Mouse (Mus musculus) neural tube, embryonic 13.5 days (tissue): ENCODE data around the gene Smarca1. TPM values are rescaled to one million over a fixed set of nuclear protein-coding genes. Genes with fewer than 3 reads are reported as not detected.

Source experiments
- ATAC-seq: fragments of 200-750 bp; cut with Nextera tagmentation; 2 replicates; pipeline ENCODE4 v1.8.0; 2017; ENCODE audit warnings: low read depth, mild to moderate bottlenecking, moderate TSS enrichment, moderate library complexity
- H3K27ac ChIP-seq: fragments of 300-500 bp; sonication (generic); replicated peaks from 2 replicates; pipeline ENCODE4 v1.5.1; 2015; ENCODE audit warnings: moderate library complexity, mild to moderate bottlenecking, inconsistent platforms
- H3K27me3 ChIP-seq: fragments of 300-500 bp; sonication (generic); 2 replicates; pipeline ENCODE4 v1.6.1; 2015; ENCODE audit warnings: mild to moderate bottlenecking, inconsistent platforms
- H3K36me3 ChIP-seq: fragments of 300-500 bp; sonication (generic); 2 replicates; pipeline ENCODE4 v1.6.1; 2015; ENCODE audit warnings: mild to moderate bottlenecking, inconsistent platforms
- H3K4me1 ChIP-seq: fragments of 300-500 bp; sonication (generic); replicated peaks from 2 replicates; pipeline ENCODE4 v1.6.1; 2015; ENCODE audit warnings: inconsistent platforms
- H3K4me2 ChIP-seq: fragments of 300-500 bp; sonication (generic); 2 replicates; pipeline ENCODE4 v1.6.1; 2015; ENCODE audit warnings: inconsistent platforms, mild to moderate bottlenecking, moderate library complexity
- H3K4me3 ChIP-seq: fragments of 300-500 bp; sonication (generic); 2 replicates; pipeline ENCODE4 v1.5.1; 2015; ENCODE audit warnings: mild to moderate bottlenecking, inconsistent platforms
- H3K9ac ChIP-seq: fragments of 300-500 bp; sonication (generic); 2 replicates; pipeline ENCODE4 v1.6.1; 2015; ENCODE audit warnings: moderate library complexity, mild to moderate bottlenecking, inconsistent platforms
- H3K9me3 ChIP-seq: fragments of 300-500 bp; sonication (generic); 2 replicates; pipeline ENCODE4 v1.6.1; 2016; ENCODE audit warnings: inconsistent platforms
- WGBS: fragments of 180-500 bp; shearing (Covaris S2); methylation state at CpG from one replicate; pipeline ENCODE4 v1.1.7; 2015; 5-methylcytosine and 5-hydroxymethylcytosine counted together
- polyA plus RNA-seq: library from polyadenylated mRNA; unstranded; fragments of >200 nt; fragmentation: Nextera tagmentation; extraction: Ambion mirVana; gene quantifications from 2 replicates; pipeline ENCODE4 v1.2.1, GENCODE M21; 2015

The Smarca1 gene
- 30.3 and 35.4 TPM in 2 replicates for polyA plus RNA-seq

GRCm38 (mm10) chrX:47892431-47893024 lies at the start of gene Smarca1:
Gene Smarca1, minus strand, starts transcription at chrX:47892974.
- ATAC-seq: peak; percentile 83
- no peaks in the 10 kb centered on the region for H3K27me3 ChIP-seq
- 29% methylated on average over 13 of the region's 17 CpGs for whole genome bisulfite sequencing
- peak within 1 kb of the TSS; percentile 83 for H3K9ac ChIP-seq
- H3K9me3 ChIP-seq: no peaks in the 10 kb centered on the region
- no peaks in the 10 kb centered on the region for H3K36me3 ChIP-seq
- H3K4me1 ChIP-seq: no peaks in the 10 kb centered on the region
- peak within 1 kb of the TSS; percentile 61 for H3K4me3 ChIP-seq
- H3K27ac ChIP-seq: peak within 1 kb of the TSS; percentile 86
- H3K4me2 ChIP-seq: peak within 1 kb of the TSS; percentile 58

GRCm38 (mm10) chrX:47937740-47938139 lies 45.0 kb upstream of the Smarca1 start:
- H3K9me3 ChIP-seq: no peaks in the 10 kb centered on the region
- no peaks in the 10 kb centered on the region for H3K27me3 ChIP-seq
- ATAC-seq: no peak; the same call in 1 of the 2 replicates
- H3K36me3 ChIP-seq: peaks cover 12% of the 10 kb centered on the region; the same call in 1 of the 2 replicates
- 39% methylated on average over 2 of the region's 2 CpGs for WGBS
- H3K27ac ChIP-seq: no peak overlapping the region
- H3K4me3 ChIP-seq: no peak overlapping the region
- no peak overlapping the region for H3K9ac ChIP-seq
- H3K4me1 ChIP-seq: no peaks in the 10 kb centered on the region
- no peak overlapping the region for H3K4me2 ChIP-seq

- 70% methylated on average over 5 of the region's 5 CpGs for WGBS
- Histone ChIP-seq H3K27me3 (no peaks in the 10 kb centered on the region), H3K4me3 (no peak overlapping the region)
Measured at GRCm38 (mm10) chrX:47936885-47937284, 44.1 kb upstream of the Smarca1 start.

GRCm38 (mm10) chrX:47934352-47934751 lies 41.6 kb upstream of the Smarca1 start:
- Histone ChIP-seq H3K9ac (no peak overlapping the region), H3K4me1 (no peaks in the 10 kb centered on the region), H3K4me3 (no peak overlapping the region), H3K27me3 (no peaks in the 10 kb centered on the region), H3K9me3 (no peaks in the 10 kb centered on the region), H3K27ac (no peak overlapping the region), H3K36me3 (peaks cover 26% of the 10 kb centered on the region), H3K4me2 (no peak overlapping the region)
- 91% methylated on average over 11 of the region's 11 CpGs for WGBS
- ATAC-seq: no peak

More at GRCm38 (mm10) chrX:47936885-47937284, 44.1 kb upstream of the Smarca1 start:
- Histone ChIP-seq H3K27ac (no peak overlapping the region), H3K9me3 (no peaks in the 10 kb centered on the region), H3K9ac (no peak overlapping the region), H3K4me2 (no peak overlapping the region), H3K4me1 (no peaks in the 10 kb centered on the region), H3K36me3 (peaks cover 15% of the 10 kb centered on the region; the same call in 1 of the 2 replicates)
- no peak for ATAC-seq

- Histone ChIP-seq H3K4me3 (no peak overlapping the region), H3K9ac (no peak overlapping the region), H3K27me3 (no peaks in the 10 kb centered on the region), H3K27ac (no peak overlapping the region), H3K4me2 (no peak overlapping the region), H3K4me1 (no peaks in the 10 kb centered on the region), H3K36me3 (peaks cover 23% of the 10 kb centered on the region), H3K9me3 (no peaks in the 10 kb centered on the region)
- ATAC-seq: no peak
- 76% methylated on average over 3 of the region's 3 CpGs for WGBS
Measured at GRCm38 (mm10) chrX:47930449-47930848, 37.7 kb upstream of the Smarca1 start.

DNA sequence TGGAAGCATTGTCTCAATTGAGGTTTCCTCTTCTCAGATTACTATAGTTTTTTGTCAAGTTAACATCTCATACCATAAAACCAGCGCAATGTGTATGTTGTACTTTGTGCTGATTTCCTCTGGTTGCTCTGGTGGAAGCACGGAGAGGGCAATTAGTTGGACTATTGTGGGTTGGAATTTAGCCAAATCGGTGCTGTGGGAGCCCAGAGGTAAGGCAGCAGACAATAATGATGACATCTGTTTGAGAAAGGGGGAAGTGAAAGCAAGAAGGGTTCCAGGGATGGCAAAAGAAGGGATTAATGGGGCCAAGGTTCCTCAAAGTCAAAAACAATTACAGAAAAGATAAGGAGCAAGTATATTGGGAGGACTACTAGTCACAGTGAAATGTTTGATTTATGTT lies 35.2 kb upstream of the Smarca1 start:
- Histone ChIP-seq H3K27me3 (no peaks in the 10 kb centered on the region), H3K9me3 (no peaks in the 10 kb centered on the region), H3K9ac (no peak overlapping the region), H3K4me1 (no peaks in the 10 kb centered on the region), H3K4me3 (no peak overlapping the region), H3K27ac (no peak overlapping the region), H3K36me3 (peaks cover 23% of the 10 kb centered on the region), H3K4me2 (no peak overlapping the region)
- ATAC-seq: no peak
- 57% methylated on average over 3 of the region's 3 CpGs for WGBS

DNA sequence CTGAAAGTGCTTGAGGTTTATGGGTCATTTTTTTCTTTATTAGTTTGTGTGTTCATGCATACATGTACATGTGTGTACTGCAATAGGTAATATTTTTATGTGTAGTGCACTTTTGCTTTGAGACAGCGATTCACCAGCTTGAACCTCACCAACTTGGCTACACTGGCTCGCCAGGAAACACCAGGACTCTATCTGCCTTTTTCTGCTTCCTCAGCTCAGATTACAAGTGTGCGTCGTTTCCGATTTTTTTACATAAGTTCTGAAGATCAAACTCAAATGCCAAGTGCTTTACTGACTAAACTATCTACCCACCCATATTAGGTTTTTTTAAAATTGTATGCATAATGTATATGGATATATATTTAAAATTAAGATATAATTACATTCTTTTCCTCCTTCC lies 27.8 kb upstream of the Smarca1 start:
- WGBS: 87% methylated on average over 5 of the region's 5 CpGs
- H3K4me2 ChIP-seq: no peak overlapping the region
- H3K9ac ChIP-seq: no peak overlapping the region
- H3K27me3 ChIP-seq: no peaks in the 10 kb centered on the region
- no peak overlapping the region for H3K27ac ChIP-seq
- H3K9me3 ChIP-seq: no peaks in the 10 kb centered on the region
- no peak overlapping the region for H3K4me3 ChIP-seq
- H3K36me3 ChIP-seq: 0 out of 2 replicates have a peak, but pooled peaks cover 5% of the 10 kb centered on the region
- H3K4me1 ChIP-seq: no peaks in the 10 kb centered on the region
- ATAC-seq: no peak

- no peak overlapping the region for H3K4me3 ChIP-seq
- H3K27me3 ChIP-seq: no peaks in the 10 kb centered on the region
- H3K4me1 ChIP-seq: peaks cover 11% of the 10 kb centered on the region
- H3K4me2 ChIP-seq: no peak overlapping the region
- 77% methylated on average over 1 of the region's 1 CpGs for WGBS
- H3K9ac ChIP-seq: no peak overlapping the region
- H3K9me3 ChIP-seq: no peaks in the 10 kb centered on the region
- 0 out of 2 replicates have a peak, but pooled peaks cover 3% of the 10 kb centered on the region for H3K36me3 ChIP-seq
- ATAC-seq: no peak
- no peak overlapping the region for H3K27ac ChIP-seq
Measured at GRCm38 (mm10) chrX:47916831-47917230, 24.1 kb upstream of the Smarca1 start.

DNA sequence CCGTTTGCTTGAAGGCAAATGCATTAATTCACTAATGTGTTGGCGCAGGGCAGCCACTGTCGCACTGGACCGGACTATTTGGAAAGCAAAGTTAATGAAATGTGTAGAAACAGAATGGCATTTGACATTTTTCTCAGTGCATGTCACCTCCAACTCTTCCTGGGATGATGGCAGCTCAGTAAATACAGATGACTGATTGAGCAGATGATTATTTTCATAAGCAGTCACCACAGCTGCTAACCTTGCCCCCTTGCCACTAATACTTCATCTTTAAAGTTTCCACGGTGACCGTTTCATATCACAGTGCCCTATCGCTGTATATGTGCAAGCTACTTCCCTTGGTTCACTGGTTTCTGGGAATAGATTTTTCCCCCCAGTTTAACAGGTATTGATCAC lies 20.8 kb upstream of the Smarca1 start:
- Histone ChIP-seq H3K36me3 (no peaks in the 10 kb centered on the region), H3K27me3 (no peaks in the 10 kb centered on the region), H3K9me3 (no peaks in the 10 kb centered on the region), H3K4me2 (peak overlapping the region; percentile 62), H3K27ac (no peak overlapping the region), H3K4me3 (no peak overlapping the region), H3K9ac (no peak overlapping the region), H3K4me1 (peaks cover 11% of the 10 kb centered on the region)
- ATAC-seq: no peak
- WGBS: 74% methylated on average over 7 of the region's 7 CpGs

- no peaks in the 10 kb centered on the region for H3K36me3 ChIP-seq
- peak overlapping the region; percentile 62 for H3K4me2 ChIP-seq
- 18% methylated on average over 8 of the region's 8 CpGs for WGBS
- H3K9me3 ChIP-seq: no peaks in the 10 kb centered on the region
- H3K4me1 ChIP-seq: peaks cover 11% of the 10 kb centered on the region
- no peaks in the 10 kb centered on the region for H3K27me3 ChIP-seq
- 0 out of 2 replicates have a peak, but pooled peaks have one; percentile 22 for ATAC-seq
- peak overlapping the region; percentile 63 for H3K4me3 ChIP-seq
- no peak overlapping the region for H3K27ac ChIP-seq
- H3K9ac ChIP-seq: peak overlapping the region; percentile 86
Measured at GRCm38 (mm10) chrX:47912904-47913542, 20.2 kb upstream of the Smarca1 start.

GRCm38 (mm10) chrX:47912306-47912792 lies 19.6 kb upstream of the Smarca1 start, which contains the start of gene Ocrl:
Gene Ocrl, plus strand, starts transcription at chrX:47912387.
- Histone ChIP-seq H3K4me1 (peaks cover 11% of the 10 kb centered on the region), H3K4me2 (peak within 1 kb of the TSS; percentile 62), H3K9me3 (no peaks in the 10 kb centered on the region), H3K27me3 (no peaks in the 10 kb centered on the region), H3K9ac (peak within 1 kb of the TSS; percentile 86), H3K4me3 (peak within 1 kb of the TSS; percentile 63), H3K36me3 (no peaks in the 10 kb centered on the region), H3K27ac (peak within 1 kb of the TSS; percentile 83)
- peak; percentile 95 for ATAC-seq
- WGBS: 9% methylated on average over 18 of the region's 35 CpGs

DNA sequence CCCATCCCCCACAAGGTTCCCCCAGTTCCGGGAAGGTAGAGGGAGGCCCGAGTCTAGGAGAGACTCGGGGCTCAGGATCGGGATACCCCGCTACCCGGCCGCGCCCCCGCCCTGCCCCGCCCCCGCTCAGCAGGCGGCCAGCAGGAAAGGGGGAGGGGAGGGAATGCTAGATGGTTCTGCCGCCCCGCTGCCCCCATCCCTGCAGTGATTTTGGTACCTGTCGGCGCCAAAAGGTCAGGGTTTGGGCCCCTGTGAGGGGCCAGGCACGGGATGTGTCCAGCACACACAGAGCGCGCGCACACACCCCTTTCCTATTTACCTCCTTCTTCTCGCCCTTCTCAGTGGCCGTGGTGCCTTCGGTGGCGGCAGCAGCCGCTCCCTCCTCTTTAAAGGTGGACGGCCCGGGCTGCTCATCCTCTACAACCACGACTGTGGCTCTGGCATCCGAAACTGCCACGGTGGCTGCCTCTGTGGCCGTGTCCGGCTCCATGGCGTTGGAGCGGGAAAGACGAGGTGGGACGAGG lies 805 bp downstream of the Smarca1 start:
- peak overlapping the region; percentile 86 for H3K27ac ChIP-seq
- no peaks in the 10 kb centered on the region for H3K9me3 ChIP-seq
- H3K27me3 ChIP-seq: no peaks in the 10 kb centered on the region
- H3K36me3 ChIP-seq: no peaks in the 10 kb centered on the region
- WGBS: 23% methylated on average over 19 of the region's 36 CpGs
- peak overlapping the region; percentile 58 for H3K4me2 ChIP-seq
- peak; percentile 91 for ATAC-seq
- H3K4me1 ChIP-seq: no peaks in the 10 kb centered on the region
- peak overlapping the region; percentile 83 for H3K9ac ChIP-seq
- H3K4me3 ChIP-seq: peak overlapping the region; percentile 61
